Mouse (Mus musculus) kidney, embryonic 16.5 days (tissue): ENCODE results near the gene Krt86. TPM values are rescaled to one million over a fixed set of nuclear protein-coding genes. Genes with fewer than 3 reads are reported as not detected.
"Not testable (repeated sequence)": the region's sequence is repeated elsewhere in the genome, so short reads cannot be mapped to it uniquely, and the experiment has no call there.

Experiments
- ATAC-seq: fragments of 200-750 bp; cut with Nextera tagmentation; 2 replicates; pipeline ENCODE4 v1.8.0; 2017; ENCODE audit warnings: moderate TSS enrichment; ENCODE audit not compliant: low FRiP score, low TSS enrichment
- H3K27ac ChIP-seq: fragments of 300-500 bp; sonication (generic); 2 replicates; pipeline ENCODE4 v1.5.1; 2014; ENCODE audit warnings: low read length
- H3K27me3 ChIP-seq: fragments of 300-500 bp; sonication (generic); 2 replicates; pipeline ENCODE4 v1.6.1; 2014; ENCODE audit warnings: low read length, control low read depth, mixed read lengths; ENCODE audit not compliant: insufficient read depth
- H3K36me3 ChIP-seq: fragments of 300-500 bp; sonication (generic); 2 replicates; pipeline ENCODE4 v1.6.1; 2014; ENCODE audit warnings: low read length, control low read depth, mixed read lengths; ENCODE audit not compliant: insufficient read depth
- H3K4me1 ChIP-seq: fragments of 300-500 bp; sonication (generic); 2 replicates; pipeline ENCODE4 v1.6.1; 2014; ENCODE audit warnings: low read length, control low read depth, mixed read lengths; ENCODE audit not compliant: insufficient read depth
- H3K4me2 ChIP-seq: fragments of 300-500 bp; sonication (generic); replicated peaks from 2 replicates; pipeline ENCODE4 v1.6.1; 2014; ENCODE audit warnings: low read depth, low read length
- H3K4me3 ChIP-seq: fragments of 300-500 bp; sonication (generic); 2 replicates; pipeline ENCODE4 v1.5.1; 2014; ENCODE audit warnings: mild to moderate bottlenecking, low read length
- H3K9ac ChIP-seq: fragments of 300-500 bp; sonication (generic); replicated peaks from 2 replicates; pipeline ENCODE4 v1.6.1; 2014; ENCODE audit warnings: low read length
- H3K9me3 ChIP-seq: fragments of 300-500 bp; sonication (generic); 2 replicates; pipeline ENCODE4 v1.6.1; 2016; ENCODE audit warnings: low read length, control low read depth
- WGBS: fragments of 180-500 bp; shearing (Covaris S2); extraction: QIAGEN DNeasy Blood & Tissue Kit; methylation state at CpG from one replicate; pipeline ENCODE4 v1.1.7; 2014; 5-methylcytosine and 5-hydroxymethylcytosine counted together
- polyA plus RNA-seq: library from polyadenylated mRNA; unstranded; fragments of >200 nt; fragmentation: Nextera tagmentation; extraction: Ambion mirVana; gene quantifications from 2 replicates; pipeline ENCODE4 v1.2.1, GENCODE M21; 2015

The Krt86 gene
- polyA plus RNA-seq, 1 experiment from 2014 or later = not detected

DNA sequence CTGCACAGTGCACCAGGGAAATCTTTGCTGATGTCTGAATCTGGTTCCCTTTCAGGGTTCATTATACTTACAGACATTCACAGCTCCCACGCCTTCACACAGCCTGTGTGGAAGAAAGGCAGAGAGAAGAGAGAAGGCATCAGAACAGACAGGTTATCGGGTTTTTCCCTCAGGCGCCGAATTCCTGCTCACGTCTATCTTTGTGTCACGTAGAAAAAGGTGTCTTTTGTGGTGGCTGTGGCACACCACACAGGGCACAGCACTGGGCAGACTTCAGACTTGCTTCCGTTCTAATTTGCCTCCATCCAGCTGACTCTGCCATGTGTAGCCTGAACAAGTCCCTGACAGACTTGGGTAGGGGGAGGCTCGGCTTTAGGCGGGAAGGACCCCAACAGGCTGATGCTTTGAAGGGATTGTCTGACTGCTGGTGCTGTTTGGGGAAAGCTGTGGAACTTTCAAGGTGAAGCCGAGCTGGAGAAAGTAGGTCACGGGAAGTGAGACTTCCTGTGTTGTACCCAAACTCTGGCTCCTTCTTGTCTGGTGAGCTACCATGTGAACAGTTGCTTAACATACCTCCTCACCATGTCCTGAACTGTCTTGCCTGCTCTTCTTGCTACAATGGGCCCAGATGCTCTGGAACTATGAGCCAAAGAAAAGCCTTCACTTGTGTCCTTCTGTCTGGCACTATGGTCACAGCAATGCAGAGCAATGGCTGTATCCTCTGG is 12.8 kb downstream of the Krt86 start:
- no peak overlapping the region for H3K4me3 ChIP-seq
- no peak overlapping the region for H3K4me2 ChIP-seq
- H3K27ac ChIP-seq = no peak overlapping the region
- no peaks in the 10 kb centered on the region for H3K9me3 ChIP-seq
- no peak for ATAC-seq
- peaks cover 4% of the 10 kb centered on the region; the same call in 1 of the 2 replicates for H3K4me1 ChIP-seq
- WGBS = 73% methylated on average over 11 of the region's 11 CpGs
- H3K9ac ChIP-seq = no peak overlapping the region
- H3K27me3 ChIP-seq = no peaks in the 10 kb centered on the region
- H3K36me3 ChIP-seq = no peaks in the 10 kb centered on the region

DNA sequence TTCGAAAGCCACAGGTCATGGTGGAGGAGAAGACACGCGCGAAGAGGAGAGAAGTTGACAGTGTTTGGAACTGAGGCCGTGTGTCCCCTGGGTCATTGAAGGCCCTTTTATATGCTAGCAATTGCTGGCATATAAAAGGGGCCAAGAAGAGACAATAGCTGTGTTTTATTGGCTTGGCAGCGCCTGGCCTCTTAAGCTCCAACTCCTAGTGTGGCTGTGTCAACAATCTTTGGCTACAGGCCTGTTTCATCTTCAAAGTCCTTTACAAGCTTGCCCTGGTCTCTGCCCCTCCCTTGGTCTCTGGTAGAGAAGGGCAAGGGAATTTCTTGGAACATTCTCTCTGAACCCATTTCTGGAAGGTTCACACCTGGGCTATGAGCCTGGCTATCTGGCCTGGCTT is 18.2 kb downstream of the Krt86 start, which contains the start of gene Krt83:
Gene Krt83, minus strand, starts transcription at position 82 of the 400 bp plus-strand sequence.
- Histone ChIP-seq H3K9me3 (no peaks in the 10 kb centered on the region), H3K36me3 (no peaks in the 10 kb centered on the region), H3K4me1 (peaks cover 7% of the 10 kb centered on the region; the same call in 1 of the 2 replicates), H3K27ac (no peak within 1 kb of the TSS), H3K27me3 (no peaks in the 10 kb centered on the region), H3K4me2 (no peak within 1 kb of the TSS), H3K9ac (no peak within 1 kb of the TSS), H3K4me3 (no peak within 1 kb of the TSS)
- WGBS = 51% methylated on average over 6 of the region's 6 CpGs
- ATAC-seq = no peak

DNA sequence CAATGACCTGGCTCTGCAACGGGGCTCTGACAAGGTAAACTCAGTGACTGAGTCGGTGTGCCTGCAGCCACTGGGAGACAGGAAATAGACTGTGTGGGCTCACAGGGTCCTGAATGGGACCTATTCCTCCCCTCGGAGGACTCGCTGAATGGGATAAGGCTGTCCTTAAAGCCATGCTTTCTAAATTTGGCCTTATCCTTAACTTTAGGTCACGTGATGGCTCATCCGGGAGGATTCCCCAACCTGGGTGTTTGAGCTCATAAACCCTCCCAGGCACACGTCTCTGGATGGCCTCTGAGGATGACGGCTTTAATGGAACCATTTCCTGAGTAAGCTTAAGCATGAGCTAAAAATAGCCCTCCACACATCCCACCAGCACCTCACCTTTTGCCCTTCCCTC is 19.4 kb downstream of the Krt86 start:
- ATAC-seq = no peak
- no peaks in the 10 kb centered on the region for H3K27me3 ChIP-seq
- no peak overlapping the region for H3K27ac ChIP-seq
- H3K4me1 ChIP-seq = peaks cover 7% of the 10 kb centered on the region; the same call in 1 of the 2 replicates
- no peak overlapping the region for H3K9ac ChIP-seq
- H3K4me2 ChIP-seq = no peak overlapping the region
- 19% methylated on average over 8 of the region's 8 CpGs for WGBS
- H3K4me3 ChIP-seq = no peak overlapping the region
- H3K36me3 ChIP-seq = no peaks in the 10 kb centered on the region
- H3K9me3 ChIP-seq = no peaks in the 10 kb centered on the region

DNA sequence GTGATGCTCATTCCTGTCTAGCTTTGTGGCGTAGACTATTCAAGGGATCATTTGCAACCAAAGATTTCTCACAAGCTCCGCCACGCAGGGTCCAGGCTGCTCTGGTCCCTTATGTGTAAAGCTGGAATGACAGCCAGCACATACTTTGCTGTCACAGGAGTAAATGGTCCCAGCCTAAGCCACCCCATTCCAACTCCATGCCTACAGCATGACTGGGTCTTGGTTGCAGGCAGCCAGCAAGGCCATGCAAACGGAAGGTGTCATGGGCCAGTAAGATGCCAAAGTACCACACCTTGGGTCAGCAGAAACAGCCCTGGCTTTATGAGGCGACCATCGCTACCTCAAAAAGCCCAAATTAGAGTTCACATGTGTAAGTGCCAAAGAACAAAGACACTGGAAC is 20.4 kb downstream of the Krt86 start:
- Histone ChIP-seq H3K27me3 (no peaks in the 10 kb centered on the region), H3K27ac (no peak overlapping the region), H3K4me1 (peaks cover 7% of the 10 kb centered on the region; the same call in 1 of the 2 replicates), H3K4me2 (no peak overlapping the region), H3K4me3 (no peak overlapping the region), H3K36me3 (no peaks in the 10 kb centered on the region), H3K9ac (no peak overlapping the region), H3K9me3 (no peaks in the 10 kb centered on the region)
- ATAC-seq = no peak
- 93% methylated on average over 6 of the region's 6 CpGs for WGBS

DNA sequence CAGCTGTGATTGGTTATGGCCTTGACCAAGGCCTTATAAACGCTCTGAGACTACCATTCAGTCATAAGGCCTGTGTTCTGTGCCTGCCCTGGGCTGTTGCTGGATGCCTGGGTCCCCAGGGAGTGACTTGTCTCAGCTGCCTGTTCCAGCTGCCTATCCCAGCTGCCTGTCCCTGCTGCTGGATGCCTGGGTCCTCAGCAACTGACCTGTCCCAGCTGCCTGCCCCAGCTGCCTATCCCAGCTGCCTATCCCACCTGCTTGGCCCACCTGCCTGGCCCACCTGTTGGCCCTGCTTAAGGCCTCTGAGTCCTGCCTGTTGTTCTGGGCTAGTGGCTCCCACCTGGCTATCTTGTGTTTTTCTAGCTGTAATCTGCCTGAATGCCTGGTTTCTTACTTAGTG is 20.9 kb downstream of the Krt86 start:
- ATAC-seq = no peak
- peaks cover 7% of the 10 kb centered on the region; the same call in 1 of the 2 replicates for H3K4me1 ChIP-seq
- H3K9me3 ChIP-seq = no peaks in the 10 kb centered on the region
- no peak overlapping the region for H3K9ac ChIP-seq
- H3K36me3 ChIP-seq = no peaks in the 10 kb centered on the region
- H3K27me3 ChIP-seq = no peaks in the 10 kb centered on the region
- H3K4me2 ChIP-seq = no peak overlapping the region
- 46% methylated on average over 1 of the region's 1 CpGs for WGBS
- H3K27ac ChIP-seq = no peak overlapping the region
- H3K4me3 ChIP-seq = no peak overlapping the region

DNA sequence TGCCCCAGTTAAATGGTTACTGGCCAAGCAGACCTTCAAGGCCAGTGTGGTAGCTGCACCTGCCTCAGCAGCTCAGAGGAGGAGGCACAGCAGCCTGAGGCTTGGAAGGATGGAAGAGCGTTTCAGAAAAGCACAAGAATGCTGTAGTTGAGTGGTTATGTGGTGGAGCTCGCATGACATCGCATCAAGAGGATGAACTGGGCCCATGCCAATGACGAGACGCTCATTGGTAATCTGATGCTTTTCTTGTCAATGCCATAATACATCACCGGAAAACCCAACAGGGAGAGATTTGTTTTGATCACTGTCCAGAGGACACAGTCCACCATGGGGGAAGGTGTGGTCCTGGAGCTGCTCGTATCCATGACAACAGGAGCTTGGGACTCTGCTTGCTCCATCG is 22.0 kb downstream of the Krt86 start:
- H3K9me3 ChIP-seq = no peaks in the 10 kb centered on the region
- no peaks in the 10 kb centered on the region for H3K27me3 ChIP-seq
- peaks cover 7% of the 10 kb centered on the region; the same call in 1 of the 2 replicates for H3K4me1 ChIP-seq
- 70% methylated on average over 8 of the region's 8 CpGs for WGBS
- no peak overlapping the region for H3K27ac ChIP-seq
- H3K4me3 ChIP-seq = no peak overlapping the region
- no peak overlapping the region for H3K4me2 ChIP-seq
- no peaks in the 10 kb centered on the region for H3K36me3 ChIP-seq
- no peak overlapping the region for H3K9ac ChIP-seq
- ATAC-seq = no peak

DNA sequence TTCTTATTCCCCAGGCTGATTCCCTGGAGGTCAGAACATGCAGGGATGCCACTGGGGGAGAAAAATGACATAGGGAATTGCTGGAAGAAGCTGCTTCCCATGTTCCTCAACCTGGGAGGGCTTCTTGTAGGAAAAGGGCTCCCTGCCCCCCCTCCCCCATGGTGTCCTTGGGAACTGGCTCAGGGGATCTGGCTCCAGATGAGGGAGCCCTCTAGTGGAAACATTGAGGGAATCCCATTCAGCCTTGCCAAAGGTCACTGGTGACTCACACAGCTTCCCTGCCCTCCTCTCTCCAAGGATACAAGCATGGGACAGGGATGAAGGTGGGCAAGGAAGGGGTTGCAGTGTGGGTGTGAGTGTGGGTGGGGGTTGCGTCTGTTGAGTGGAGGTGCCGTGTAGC is 23.9 kb downstream of the Krt86 start:
- no peaks in the 10 kb centered on the region for H3K36me3 ChIP-seq
- H3K9me3 ChIP-seq = no peaks in the 10 kb centered on the region
- H3K27ac ChIP-seq = no peak overlapping the region
- H3K4me3 ChIP-seq = no peak overlapping the region
- H3K27me3 ChIP-seq = no peaks in the 10 kb centered on the region
- ATAC-seq = no peak
- 75% methylated on average over 2 of the region's 2 CpGs for WGBS
- no peak overlapping the region for H3K4me2 ChIP-seq
- H3K9ac ChIP-seq = no peak overlapping the region
- peaks cover 7% of the 10 kb centered on the region; the same call in 1 of the 2 replicates for H3K4me1 ChIP-seq

DNA sequence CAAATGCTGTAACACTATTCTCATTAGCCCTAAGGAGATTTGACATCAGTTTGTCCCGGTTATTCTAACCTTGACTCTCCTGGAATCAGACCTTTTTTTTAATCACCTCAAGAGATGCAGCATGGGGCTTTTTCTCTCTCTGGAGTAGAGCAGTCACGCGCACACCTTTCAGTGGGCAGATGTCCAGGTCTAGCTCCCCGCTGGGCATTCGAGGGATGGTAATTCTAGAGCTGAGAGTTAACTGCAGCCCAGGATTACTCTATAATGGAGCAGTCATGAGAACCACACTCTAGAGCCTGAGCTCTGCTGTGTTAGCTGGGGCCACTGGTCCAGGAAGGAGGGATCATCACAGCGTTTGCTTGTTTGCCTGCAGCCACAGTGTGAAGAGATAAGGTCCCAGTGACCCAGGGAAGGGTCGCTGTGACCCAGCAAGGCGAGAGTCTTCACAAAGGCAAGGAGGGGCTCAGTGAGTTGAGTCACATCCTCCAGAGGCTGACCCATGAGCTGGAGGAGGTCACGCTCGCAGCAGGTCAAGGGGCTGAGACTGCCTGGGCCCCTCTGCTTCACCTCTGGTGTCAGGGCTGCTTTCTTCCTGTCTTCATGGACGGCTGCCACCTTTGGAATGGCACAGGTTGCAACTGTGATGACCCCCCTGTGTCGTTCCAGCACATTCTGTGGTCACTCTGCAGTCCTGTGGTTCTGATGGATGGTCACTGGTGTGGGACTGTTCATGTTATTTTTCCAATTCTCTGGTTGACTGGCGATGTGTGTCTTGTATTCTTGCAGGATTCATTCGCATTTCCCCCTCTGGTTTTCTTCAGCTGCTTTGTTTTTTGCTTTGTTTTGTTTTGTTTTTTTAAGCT is 33.8 kb downstream of the Krt86 start:
- peak; percentile 46; the same call in 1 of the 2 replicates for ATAC-seq
- Histone ChIP-seq H3K27ac (no peak overlapping the region), H3K4me3 (no peak overlapping the region), H3K9ac (no peak overlapping the region), H3K9me3 (no peaks in the 10 kb centered on the region), H3K4me2 (no peak overlapping the region), H3K36me3 (no peaks in the 10 kb centered on the region), H3K4me1 (peaks cover 8% of the 10 kb centered on the region), H3K27me3 (no peaks in the 10 kb centered on the region)
- WGBS = 27% methylated on average over 14 of the region's 14 CpGs

DNA sequence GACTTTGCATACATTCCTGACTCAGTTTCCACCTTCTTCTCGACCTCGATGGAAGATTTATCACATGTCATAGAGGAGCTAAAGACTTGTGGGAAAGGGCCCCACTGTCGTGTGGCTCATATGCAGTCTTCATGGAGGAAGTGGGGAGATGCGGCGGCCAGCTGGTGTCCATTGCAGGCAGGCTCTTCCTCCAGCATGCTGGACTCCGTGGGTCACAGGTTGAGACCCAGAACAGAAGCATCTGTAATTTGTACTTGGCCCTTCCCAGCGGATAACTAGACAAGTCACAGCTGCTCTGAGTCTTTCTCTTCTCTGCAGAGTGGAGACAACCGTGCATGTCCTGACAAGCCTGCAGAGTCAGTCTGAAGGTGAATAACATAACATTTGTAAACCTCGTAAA is 35.0 kb downstream of the Krt86 start:
- ATAC-seq = peak; percentile 54; the same call in 1 of the 2 replicates
- Histone ChIP-seq H3K4me3 (no peak overlapping the region), H3K36me3 (no peaks in the 10 kb centered on the region), H3K27me3 (no peaks in the 10 kb centered on the region), H3K4me1 (peaks cover 8% of the 10 kb centered on the region), H3K9ac (no peak overlapping the region), H3K9me3 (no peaks in the 10 kb centered on the region), H3K4me2 (no peak overlapping the region), H3K27ac (no peak overlapping the region)
- WGBS = 40% methylated on average over 9 of the region's 9 CpGs

DNA sequence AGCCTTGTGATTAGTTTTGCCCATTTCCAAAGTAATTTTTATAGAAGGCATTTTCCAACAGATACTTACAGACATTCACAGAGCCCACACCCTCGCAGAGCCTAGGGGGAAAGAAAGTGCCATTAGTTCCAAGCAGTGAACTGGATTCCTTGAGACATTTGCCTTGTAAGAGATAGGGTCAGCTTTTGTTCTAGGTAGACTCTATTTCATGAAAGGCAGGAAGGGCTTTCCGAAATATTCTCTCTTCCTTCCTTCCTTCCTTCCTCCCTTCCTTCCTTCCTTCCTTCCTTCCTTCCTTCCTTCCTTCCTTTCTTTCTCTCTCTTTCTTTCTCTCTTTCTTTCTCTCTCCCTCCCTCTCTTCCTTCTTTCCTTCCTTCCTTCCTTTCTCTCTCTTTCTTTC is 43.9 kb downstream of the Krt86 start, which contains the start of gene Gm49425:
Gene Gm49425, minus strand, starts transcription at position 101 of the 400 bp plus-strand sequence.
- H3K9me3 ChIP-seq = not testable (repeated sequence)

More for the DNA sequence above, 43.9 kb downstream of the Krt86 start, which contains the start of gene Gm49425:
- not testable (repeated sequence) for H3K4me1 ChIP-seq, ATAC-seq, H3K36me3 ChIP-seq, H3K27ac ChIP-seq, H3K4me3 ChIP-seq, H3K9ac ChIP-seq, H3K4me2 ChIP-seq, H3K27me3 ChIP-seq
- 53% methylated on average over 2 of the region's 2 CpGs for WGBS
